8 mouse cellular contexts compared by ENCODE assay signal in genomic region chr7:16817693-16818092, GRCm38 (mm10). TPM values are rescaled to one million over a fixed set of nuclear protein-coding genes. Genes with fewer than 3 reads are reported as not detected.
DNase-seq lines count a peak whose midpoint lies in the region; ATAC-seq and TF ChIP-seq lines count a peak whose summit lies in the region.

No protein-coding gene starts in this region.

- H3K27me3 ChIP-seq in heart, embryonic 14.5 days (ENCODE audit: control insufficient read depth, insufficient read depth, low read length), result no peaks in the 10 kb centered on the region
- no peaks in the 10 kb centered on the region for H3K27me3 ChIP-seq in MEL (ENCODE audit: control insufficient read depth in 1 of 2, insufficient read depth in 2 of 2, low read length in 2 of 2)
- H3K27me3 ChIP-seq in forebrain, embryonic 16.5 days (replicated peaks; ENCODE audit: control insufficient read depth, insufficient read depth, low read length), result no peaks in the 10 kb centered on the region
- H3K27me3 ChIP-seq in liver, postnatal 0 days (ENCODE audit: insufficient read depth, low read length), result no peaks in the 10 kb centered on the region

- H3K9me3 ChIP-seq in heart, embryonic 14.5 days (ENCODE audit: control insufficient read depth, low read length), result no peaks in the 10 kb centered on the region
- no peaks in the 10 kb centered on the region for H3K9me3 ChIP-seq in MEL (replicated peaks; ENCODE audit: insufficient read depth, low read length)
- no peaks in the 10 kb centered on the region for H3K9me3 ChIP-seq in forebrain, embryonic 16.5 days (ENCODE audit: control insufficient read depth, low read length)
- no peaks in the 10 kb centered on the region for H3K9me3 ChIP-seq in liver, postnatal 0 days (ENCODE audit: low read length)

- no peak for TF ChIP-seq CTCF in MEL (IDR thresholded peaks at IDR 0.05 in 2 of 3, conservative IDR thresholded peaks at IDR 0.05 in 1 of 3; ENCODE audit: control insufficient read depth in 1 of 3, insufficient read depth in 1 of 3, low read depth in 2 of 3, low read length in 3 of 3, poor library complexity in 1 of 3, severe bottlenecking in 1 of 3)
- no peak for TF ChIP-seq CTCF in liver, postnatal 0 days (IDR thresholded peaks at IDR 0.05; ENCODE audit: low read depth)

- no peak overlapping the region for H3K27ac ChIP-seq in heart, embryonic 14.5 days (replicated peaks in 1 of 2; ENCODE audit: control insufficient read depth in 1 of 2, insufficient read depth in 1 of 2, low read depth in 2 of 2, low read length in 2 of 2)
- no peak overlapping the region for H3K27ac ChIP-seq in MEL (ENCODE audit: control insufficient read depth, low read depth, low read length)
- H3K27ac ChIP-seq in forebrain, embryonic 16.5 days (ENCODE audit: low read length), result no peak overlapping the region; the same call in 1 of the 2 replicates
- no peak overlapping the region for H3K27ac ChIP-seq in liver, postnatal 0 days (ENCODE audit: low read depth)

- TF ChIP-seq POLR2A in MEL (IDR thresholded peaks at IDR 0.05; ENCODE audit: control insufficient read depth in 1 of 2, insufficient read depth in 1 of 2, low read depth in 1 of 2, low read length in 2 of 2, poor library complexity in 1 of 2), result no peak

- peak overlapping the region; percentile 100 for H3K9ac ChIP-seq in heart, embryonic 14.5 days (ENCODE audit: low read length)
- peak overlapping the region; percentile 99 for H3K9ac ChIP-seq in MEL (ENCODE audit: control insufficient read depth, low read depth, low read length, poor library complexity, severe bottlenecking)
- peak overlapping the region; percentile 99 for H3K9ac ChIP-seq in forebrain, embryonic 16.5 days (replicated peaks; ENCODE audit: low read depth, low read length)
- H3K9ac ChIP-seq in liver, postnatal 0 days (replicated peaks), result no peak overlapping the region; the same call in 1 of the 2 replicates

- no peak for TF ChIP-seq EP300 in MEL (IDR thresholded peaks at IDR 0.05; ENCODE audit: low read depth in 1 of 2, low read length in 2 of 2)
- TF ChIP-seq EP300 in liver, postnatal 0 days (IDR thresholded peaks at IDR 0.05; ENCODE audit: low read depth), result no peak

- no peak for DNase-seq in heart, adult 11 months
- DNase-seq in MEL (ENCODE audit: low read depth, low spot score), result no peak
- DNase-seq in liver, postnatal 0 days, result no peak
- DNase-seq in spleen, adult 18-20 months, result no peak
- no peak for DNase-seq in urinary bladder, adult 2 months (ENCODE audit: low spot score)
- DNase-seq in cerebellum, postnatal 36 days, result no peak

- peaks cover 25 to 63% of the 10 kb centered on the region in 2 experiments for H3K4me1 ChIP-seq in heart, embryonic 14.5 days (ENCODE audit: control insufficient read depth in 2 of 2, insufficient read depth in 2 of 2, low read length in 2 of 2)
- H3K4me1 ChIP-seq in MEL (ENCODE audit: control insufficient read depth in 1 of 2, insufficient read depth in 2 of 2, low read length in 2 of 2), result peaks cover 15 to 27% of the 10 kb centered on the region in 2 experiments
- peaks cover 51% of the 10 kb centered on the region for H3K4me1 ChIP-seq in forebrain, embryonic 16.5 days (replicated peaks; ENCODE audit: control insufficient read depth, insufficient read depth, low read length)
- H3K4me1 ChIP-seq in liver, postnatal 0 days (ENCODE audit: insufficient read depth), result peaks cover 53% of the 10 kb centered on the region

- peak overlapping the region; percentile 95 for H3K4me2 ChIP-seq in heart, embryonic 14.5 days (ENCODE audit: low read length)
- H3K4me2 ChIP-seq in forebrain, embryonic 16.5 days (ENCODE audit: low read length), result peak overlapping the region; percentile 93
- H3K4me2 ChIP-seq in liver, postnatal 0 days (ENCODE audit: low read depth, low read length), result peak overlapping the region; percentile 97

- H3K79me2 ChIP-seq in MEL (ENCODE audit: control insufficient read depth, insufficient read depth, low read length, poor library complexity), result peaks cover 61% of the 10 kb centered on the region

- H3K4me3 ChIP-seq in heart, embryonic 14.5 days (ENCODE audit: control insufficient read depth in 1 of 2, insufficient read depth in 1 of 2, low read depth in 1 of 2, low read length in 2 of 2), result peak overlapping the region; percentile 91 to 98
- peak overlapping the region; percentile 65 to 99 for H3K4me3 ChIP-seq in MEL (ENCODE audit: control insufficient read depth in 1 of 2, insufficient read depth in 1 of 2, low read depth in 2 of 2, low read length in 2 of 2)
- H3K4me3 ChIP-seq in forebrain, embryonic 16.5 days (replicated peaks; ENCODE audit: low read length), result peak overlapping the region; percentile 68
- H3K4me3 ChIP-seq in liver, postnatal 0 days (ENCODE audit: low read depth, low read length), result peak overlapping the region; percentile 98

- 55% methylated on average over 3 of the region's 3 CpGs for WGBS in heart, embryonic 14.5 days
- WGBS in forebrain, embryonic 16.5 days, result 14% methylated on average over 3 of the region's 3 CpGs
- 73% methylated on average over 3 of the region's 3 CpGs for WGBS in liver, postnatal 0 days (ENCODE audit: insufficient replicate concordance)

- H3K36me3 ChIP-seq in heart, embryonic 14.5 days (ENCODE audit: control insufficient read depth, insufficient read depth, low read length), result peaks cover 32% of the 10 kb centered on the region
- peaks cover 2 to 37% of the 10 kb centered on the region in 2 experiments; a peak in 3 of 4 replicates for H3K36me3 ChIP-seq in MEL (ENCODE audit: control insufficient read depth in 1 of 2, insufficient read depth in 2 of 2, low read length in 2 of 2)
- H3K36me3 ChIP-seq in forebrain, embryonic 16.5 days (ENCODE audit: control insufficient read depth, insufficient read depth), result no peaks in the 10 kb centered on the region
- H3K36me3 ChIP-seq in liver, postnatal 0 days (replicated peaks; ENCODE audit: insufficient read depth, low read length), result no peaks in the 10 kb centered on the region; the same call in none of the 2 replicates

- no peak for ATAC-seq in heart, embryonic 14.5 days (ENCODE audit: insufficient number of reproducible peaks, insufficient read depth, low FRiP score, low read depth)
- no peak for ATAC-seq in forebrain, embryonic 16.5 days
- ATAC-seq in liver, postnatal 0 days, result no peak

- no peak for TF ChIP-seq RAD21 in MEL (IDR thresholded peaks at IDR 0.05; ENCODE audit: low read depth, low read length)

TF ChIP-seq in MEL, 35 proteins besides CTCF, POLR2A, EP300 and RAD21 (continues in another document):
- no peak for TF ChIP-seq ZKSCAN1 (IDR thresholded peaks at IDR 0.05; ENCODE audit: low read depth, low read length)
- no peak for TF ChIP-seq MAFK (IDR thresholded peaks at IDR 0.05; ENCODE audit: borderline replicate concordance, low read depth, low read length)
- no peak for TF ChIP-seq MXI1 (IDR thresholded peaks at IDR 0.05; ENCODE audit: low read depth, low read length)
- no peak for TF ChIP-seq MEF2A (IDR thresholded peaks at IDR 0.05; ENCODE audit: extremely low read depth, insufficient replicate concordance, low read depth, low read length, poor library complexity, severe bottlenecking)

RNA-seq across cellular contexts. Expression of gene Fkrp, which starts 1.2 kb away (rescaled TPM):
- 30.3 and 30.9 TPM in 2 replicates for polyA plus RNA-seq in heart, embryonic 14.5 days (2014; fragmentation: Nextera tagmentation; extraction: Ambion mirVana)
- total RNA-seq in MEL (2012; rRNA removed), result 12.6 and 15.9 TPM in 2 replicates
- 10 to 100 TPM in 1 of 2 experiments, not detected in 1; 19.2 TPM for polyA plus RNA-seq in MEL (2012; ENCODE audit: insufficient read depth in 1 of 2, insufficient read length in 2 of 2, low read depth in 1 of 2, low replicate concordance in 2 of 2, missing spikeins in 1 of 2)
- polyA plus RNA-seq in forebrain, embryonic 16.5 days (2015; fragmentation: Nextera tagmentation; extraction: Ambion mirVana), result 23.1 and 29.0 TPM in 2 replicates
- polyA plus RNA-seq in liver, postnatal 0 days (2015; fragmentation: Nextera tagmentation; extraction: Ambion mirVana), result 7.4 and 8.7 TPM in 2 replicates
- 17.2 and 21.3 TPM in 2 replicates for polyA plus RNA-seq in urinary bladder, adult 2 months (2012; rRNA removed)

RNA-seq across cellular contexts. Expression of gene Strn4, which starts 2.0 kb away (rescaled TPM):
- polyA plus RNA-seq in heart, embryonic 14.5 days (2014; fragmentation: Nextera tagmentation; extraction: Ambion mirVana), result 90.9 and 91.4 TPM in 2 replicates
- 54.7 and 55.8 TPM in 2 replicates for total RNA-seq in MEL (2012; rRNA removed)
- polyA plus RNA-seq in MEL (2012; ENCODE audit: insufficient read depth in 1 of 2, insufficient read length in 2 of 2, low read depth in 1 of 2, low replicate concordance in 2 of 2, missing spikeins in 1 of 2), result 10 to 100 TPM in 1 of 2 experiments, not detected in 1; 93.5 TPM
- 189 and 204 TPM in 2 replicates for polyA plus RNA-seq in forebrain, embryonic 16.5 days (2015; fragmentation: Nextera tagmentation; extraction: Ambion mirVana)
- 15.9 and 18.4 TPM in 2 replicates for polyA plus RNA-seq in liver, postnatal 0 days (2015; fragmentation: Nextera tagmentation; extraction: Ambion mirVana)
- 78.6 and 101 TPM in 2 replicates for polyA plus RNA-seq in urinary bladder, adult 2 months (2012; rRNA removed)

RNA-seq across cellular contexts. Expression of gene Prkd2, which starts 25.0 kb away (rescaled TPM):
- 11.2 and 12.5 TPM in 2 replicates for polyA plus RNA-seq in heart, embryonic 14.5 days (2014; fragmentation: Nextera tagmentation; extraction: Ambion mirVana)
- total RNA-seq in MEL (2012; rRNA removed), result 2.1 and 2.9 TPM in 2 replicates
- 1 to 10 TPM in 1 of 2 experiments, not detected in 1; 8.7 TPM for polyA plus RNA-seq in MEL (2012; ENCODE audit: insufficient read depth in 1 of 2, insufficient read length in 2 of 2, low read depth in 1 of 2, low replicate concordance in 2 of 2, missing spikeins in 1 of 2)
- polyA plus RNA-seq in forebrain, embryonic 16.5 days (2015; fragmentation: Nextera tagmentation; extraction: Ambion mirVana), result 6.6 TPM in 2 replicates
- polyA plus RNA-seq in liver, postnatal 0 days (2015; fragmentation: Nextera tagmentation; extraction: Ambion mirVana), result 4.3 and 5.0 TPM in 2 replicates
- polyA plus RNA-seq in urinary bladder, adult 2 months (2012; rRNA removed), result 19.2 and 24.4 TPM in 2 replicates

RNA-seq across cellular contexts. Expression of gene Slc1a5, which starts 36.6 kb away (rescaled TPM):
- polyA plus RNA-seq in heart, embryonic 14.5 days (2014; fragmentation: Nextera tagmentation; extraction: Ambion mirVana), result 27.7 and 30.3 TPM in 2 replicates
- total RNA-seq in MEL (2012; rRNA removed), result 72.0 and 88.6 TPM in 2 replicates
- 100 to 1,000 TPM in 1 of 2 experiments, not detected in 1; 180 TPM for polyA plus RNA-seq in MEL (2012; ENCODE audit: insufficient read depth in 1 of 2, insufficient read length in 2 of 2, low read depth in 1 of 2, low replicate concordance in 2 of 2, missing spikeins in 1 of 2)
- 9.8 and 10.7 TPM in 2 replicates for polyA plus RNA-seq in forebrain, embryonic 16.5 days (2015; fragmentation: Nextera tagmentation; extraction: Ambion mirVana)
- polyA plus RNA-seq in liver, postnatal 0 days (2015; fragmentation: Nextera tagmentation; extraction: Ambion mirVana), result 43.9 and 44.8 TPM in 2 replicates
- polyA plus RNA-seq in urinary bladder, adult 2 months (2012; rRNA removed), result 213 and 249 TPM in 2 replicates

RNA-seq across cellular contexts. Expression of gene Dact3, which starts 57.4 kb away (rescaled TPM):
- polyA plus RNA-seq in heart, embryonic 14.5 days (2014; fragmentation: Nextera tagmentation; extraction: Ambion mirVana), result 13.2 and 13.8 TPM in 2 replicates
- total RNA-seq in MEL (2012; rRNA removed), result 0.31 and 0.49 TPM in 2 replicates
- polyA plus RNA-seq in MEL (2012; ENCODE audit: insufficient read depth in 1 of 2, insufficient read length in 2 of 2, low read depth in 1 of 2, low replicate concordance in 2 of 2, missing spikeins in 1 of 2), result 1 to 10 TPM in 1 of 2 experiments, not detected in 1; 2.1 TPM
- polyA plus RNA-seq in forebrain, embryonic 16.5 days (2015; fragmentation: Nextera tagmentation; extraction: Ambion mirVana), result 2.1 and 2.6 TPM in 2 replicates
- polyA plus RNA-seq in liver, postnatal 0 days (2015; fragmentation: Nextera tagmentation; extraction: Ambion mirVana), result 0.09 TPM in 2 replicates
- 61.5 and 82.9 TPM in 2 replicates for polyA plus RNA-seq in urinary bladder, adult 2 months (2012; rRNA removed)
